Mouse (Mus musculus): Measurements from ENCODE around the gene Slc17a9. TPM values are rescaled to one million over a fixed set of nuclear protein-coding genes. Genes with fewer than 3 reads are reported as not detected.
A peak's percentile ranks its signal among the peaks of the same experiment; 100 is the strongest.

The Slc17a9 gene
- polyA plus RNA-seq, 1 experiment from 2014 or later, result 0.31 TPM

GRCm38 (mm10) chr2:180701767-180702621 lies 23.1 kb upstream of the Slc17a9 start:
- Histone ChIP-seq H3K4me3 (replicated peaks) (peak overlapping the region; percentile 91), H3K4me2 (peak overlapping the region; percentile 95), H3K4me1 (peaks cover 44% of the 10 kb centered on the region), H3K27me3 (replicated peaks) (no peaks in the 10 kb centered on the region), H3K27ac (replicated peaks) (peak overlapping the region; percentile 97), H3K9me3 (replicated peaks) (no peaks in the 10 kb centered on the region), H3K36me3 (no peaks in the 10 kb centered on the region), H3K9ac (replicated peaks) (peak overlapping the region; percentile 99)
- peak; percentile 95 for ATAC-seq (ENCODE audit: low FRiP score)
- WGBS, result under 1% methylated on average over 66 of the region's 66 CpGs

- 45% methylated on average over 4 of the region's 4 CpGs for WGBS
Observed at GRCm38 (mm10) chr2:180702701-180703149, 22.3 kb upstream of the Slc17a9 start.

GRCm38 (mm10) chr2:180703175-180703574 lies 21.9 kb upstream of the Slc17a9 start:
- peak overlapping the region; percentile 95; the same call in 1 of the 2 replicates for H3K4me2 ChIP-seq
- no peak overlapping the region for H3K4me3 ChIP-seq (replicated peaks)
- H3K9me3 ChIP-seq (replicated peaks), result no peaks in the 10 kb centered on the region
- H3K4me1 ChIP-seq, result peaks cover 53% of the 10 kb centered on the region
- ATAC-seq (ENCODE audit: low FRiP score), result no peak
- H3K27ac ChIP-seq (replicated peaks), result peak overlapping the region; percentile 97; the same call in 1 of the 2 replicates
- 77% methylated on average over 5 of the region's 5 CpGs for WGBS
- H3K27me3 ChIP-seq (replicated peaks), result no peaks in the 10 kb centered on the region
- no peaks in the 10 kb centered on the region for H3K36me3 ChIP-seq
- no peak overlapping the region for H3K9ac ChIP-seq (replicated peaks)

More at GRCm38 (mm10) chr2:180702701-180703149, 22.3 kb upstream of the Slc17a9 start:
- Histone ChIP-seq H3K27ac (replicated peaks) (peak overlapping the region; percentile 97), H3K27me3 (replicated peaks) (no peaks in the 10 kb centered on the region), H3K36me3 (no peaks in the 10 kb centered on the region), H3K9ac (replicated peaks) (peak overlapping the region; percentile 99), H3K9me3 (replicated peaks) (no peaks in the 10 kb centered on the region), H3K4me3 (replicated peaks) (peak overlapping the region; percentile 91), H3K4me1 (peaks cover 49% of the 10 kb centered on the region), H3K4me2 (peak overlapping the region; percentile 95)
- ATAC-seq (ENCODE audit: low FRiP score), result no peak

- Histone ChIP-seq H3K4me1 (peaks cover 57% of the 10 kb centered on the region), H3K9ac (replicated peaks) (no peak overlapping the region), H3K9me3 (replicated peaks) (no peaks in the 10 kb centered on the region), H3K4me3 (replicated peaks) (no peak overlapping the region), H3K27me3 (replicated peaks) (no peaks in the 10 kb centered on the region), H3K36me3 (no peaks in the 10 kb centered on the region), H3K4me2 (no peak overlapping the region), H3K27ac (replicated peaks) (no peak overlapping the region)
- WGBS, result 72% methylated on average over 3 of the region's 3 CpGs
- no peak for ATAC-seq (ENCODE audit: low FRiP score)
Observed at GRCm38 (mm10) chr2:180703645-180704359, 21.3 kb upstream of the Slc17a9 start.

- H3K4me2 ChIP-seq, result no peak overlapping the region
- no peaks in the 10 kb centered on the region for H3K9me3 ChIP-seq (replicated peaks)
- H3K36me3 ChIP-seq, result no peaks in the 10 kb centered on the region
- no peak for ATAC-seq (ENCODE audit: low FRiP score)
- no peak overlapping the region for H3K4me3 ChIP-seq (replicated peaks)
- no peak overlapping the region; the same call in 1 of the 2 replicates for H3K9ac ChIP-seq (replicated peaks)
- H3K27me3 ChIP-seq (replicated peaks), result no peaks in the 10 kb centered on the region
- peaks cover 55% of the 10 kb centered on the region for H3K4me1 ChIP-seq
- H3K27ac ChIP-seq (replicated peaks), result no peak overlapping the region
- WGBS, result 88% methylated on average over 8 of the region's 8 CpGs
Observed at GRCm38 (mm10) chr2:180704591-180704990, 20.5 kb upstream of the Slc17a9 start.

- 81% methylated on average over 3 of the region's 3 CpGs for WGBS
- Histone ChIP-seq H3K27ac (replicated peaks) (no peak overlapping the region), H3K36me3 (no peaks in the 10 kb centered on the region)
Observed at GRCm38 (mm10) chr2:180705066-180705465, 20.0 kb upstream of the Slc17a9 start.

GRCm38 (mm10) chr2:180705975-180706374 lies 19.1 kb upstream of the Slc17a9 start:
- 96% methylated on average over 5 of the region's 5 CpGs for WGBS
- no peak for ATAC-seq (ENCODE audit: low FRiP score)
- Histone ChIP-seq H3K27me3 (replicated peaks) (no peaks in the 10 kb centered on the region), H3K36me3 (no peaks in the 10 kb centered on the region), H3K9me3 (replicated peaks) (no peaks in the 10 kb centered on the region), H3K4me3 (replicated peaks) (no peak overlapping the region), H3K27ac (replicated peaks) (no peak overlapping the region), H3K4me2 (no peak overlapping the region), H3K9ac (replicated peaks) (no peak overlapping the region), H3K4me1 (peaks cover 46% of the 10 kb centered on the region)

More at GRCm38 (mm10) chr2:180705066-180705465, 20.0 kb upstream of the Slc17a9 start:
- Histone ChIP-seq H3K27me3 (replicated peaks) (no peaks in the 10 kb centered on the region), H3K4me2 (no peak overlapping the region), H3K4me1 (peaks cover 50% of the 10 kb centered on the region), H3K9me3 (replicated peaks) (no peaks in the 10 kb centered on the region), H3K9ac (replicated peaks) (no peak overlapping the region), H3K4me3 (replicated peaks) (no peak overlapping the region)
- no peak for ATAC-seq (ENCODE audit: low FRiP score)

- H3K27ac ChIP-seq (replicated peaks), result peak overlapping the region; percentile 85
- H3K36me3 ChIP-seq, result peaks cover 4% of the 10 kb centered on the region
- peak overlapping the region; percentile 88 for H3K4me2 ChIP-seq
- no peaks in the 10 kb centered on the region for H3K27me3 ChIP-seq (replicated peaks)
- H3K9ac ChIP-seq (replicated peaks), result peak overlapping the region; percentile 97
- peak; percentile 66 for ATAC-seq (ENCODE audit: low FRiP score)
- peak overlapping the region; percentile 96 for H3K4me3 ChIP-seq (replicated peaks)
- H3K4me1 ChIP-seq, result peaks cover 45% of the 10 kb centered on the region
- H3K9me3 ChIP-seq (replicated peaks), result no peaks in the 10 kb centered on the region
- WGBS, result under 1% methylated on average over 39 of the region's 39 CpGs
Observed at GRCm38 (mm10) chr2:180709023-180709922, 15.8 kb upstream of the Slc17a9 start.

GRCm38 (mm10) chr2:180709923-180710272 lies 15.2 kb upstream of the Slc17a9 start, which contains the start of the genes Dido1 and Gid8:
Dido1 (minus strand) TSS chr2:180709999.
Gid8 (plus strand) TSS chr2:180710117.
- peak; percentile 94 for ATAC-seq (ENCODE audit: low FRiP score)
- Histone ChIP-seq H3K9me3 (replicated peaks) (no peaks in the 10 kb centered on the region), H3K4me3 (replicated peaks) (peak within 1 kb of the TSS; percentile 96), H3K36me3 (peaks cover 10% of the 10 kb centered on the region), H3K27me3 (replicated peaks) (no peaks in the 10 kb centered on the region), H3K4me1 (peaks cover 45% of the 10 kb centered on the region), H3K9ac (replicated peaks) (peak within 1 kb of the TSS; percentile 97), H3K4me2 (peak within 1 kb of the TSS; percentile 88), H3K27ac (replicated peaks) (peak within 1 kb of the TSS; percentile 85)
- under 1% methylated on average over 43 of the region's 43 CpGs for WGBS

- ATAC-seq (ENCODE audit: low FRiP score), result no peak; the same call in 1 of the 2 replicates
Observed at GRCm38 (mm10) chr2:180710276-180711155, 14.5 kb upstream of the Slc17a9 start.

More at GRCm38 (mm10) chr2:180710276-180711155, 14.5 kb upstream of the Slc17a9 start:
- Histone ChIP-seq H3K4me3 (replicated peaks) (peak overlapping the region; percentile 96), H3K27me3 (replicated peaks) (no peaks in the 10 kb centered on the region), H3K9me3 (replicated peaks) (no peaks in the 10 kb centered on the region), H3K4me2 (peak overlapping the region; percentile 76), H3K27ac (replicated peaks) (peak overlapping the region; percentile 82), H3K36me3 (peaks cover 10% of the 10 kb centered on the region), H3K9ac (replicated peaks) (peak overlapping the region; percentile 97), H3K4me1 (peaks cover 42% of the 10 kb centered on the region)
- 2% methylated on average over 61 of the region's 64 CpGs for WGBS

All from neural tube, embryonic 15.5 days (tissue).